Mouse (Mus musculus) skeletal muscle tissue, adult 2 months (tissue): Measurements from ENCODE around the gene Prdm1.
A peak's percentile ranks its signal among the peaks of the same experiment; 100 is the strongest.

Source experiments
- DNase-seq: peaks from one replicate; pipeline ENCODE4 v3.0.0-alpha.2; 2012; ENCODE audit warnings: low read depth, low spot score

Prdm1 gene

GRCm38 (mm10) chr10:44528291-44529082, at the start of gene Prdm1:
Gene Prdm1 (minus strand): TSS chr10:44528501.
- DNase-seq = no peak

DNA sequence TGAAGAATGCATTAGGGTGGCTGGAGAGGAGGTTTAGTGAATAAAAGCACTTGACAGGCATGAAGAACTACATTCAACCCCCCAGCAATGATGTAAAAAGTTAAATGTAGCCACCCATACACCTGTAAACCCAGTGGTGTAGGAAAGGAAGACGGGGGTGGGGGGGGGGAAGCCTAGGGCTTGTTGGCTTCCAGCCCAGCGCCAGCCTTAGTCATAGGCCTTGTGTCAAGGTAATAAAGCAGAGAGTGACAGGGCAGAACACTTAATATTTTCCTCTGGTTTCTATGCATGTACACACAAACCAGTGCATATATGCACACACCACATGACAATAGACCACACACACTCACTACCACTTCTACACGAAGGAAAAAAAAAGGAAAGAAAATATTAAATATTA, 37.7 kb upstream of the Prdm1 start:
- no peak for DNase-seq

GRCm38 (mm10) chr10:44565109-44565508, 36.8 kb upstream of the Prdm1 start:
- DNase-seq = no peak

GRCm38 (mm10) chr10:44556845-44557244, 28.5 kb upstream of the Prdm1 start:
- DNase-seq = no peak

- DNase-seq = no peak
These were observed 27.0 kb upstream of the Prdm1 start for GRCm38 (mm10) chr10:44555317-44555716.

- no peak for DNase-seq
These were observed 25.3 kb upstream of the Prdm1 start for GRCm38 (mm10) chr10:44553648-44554047.

DNA sequence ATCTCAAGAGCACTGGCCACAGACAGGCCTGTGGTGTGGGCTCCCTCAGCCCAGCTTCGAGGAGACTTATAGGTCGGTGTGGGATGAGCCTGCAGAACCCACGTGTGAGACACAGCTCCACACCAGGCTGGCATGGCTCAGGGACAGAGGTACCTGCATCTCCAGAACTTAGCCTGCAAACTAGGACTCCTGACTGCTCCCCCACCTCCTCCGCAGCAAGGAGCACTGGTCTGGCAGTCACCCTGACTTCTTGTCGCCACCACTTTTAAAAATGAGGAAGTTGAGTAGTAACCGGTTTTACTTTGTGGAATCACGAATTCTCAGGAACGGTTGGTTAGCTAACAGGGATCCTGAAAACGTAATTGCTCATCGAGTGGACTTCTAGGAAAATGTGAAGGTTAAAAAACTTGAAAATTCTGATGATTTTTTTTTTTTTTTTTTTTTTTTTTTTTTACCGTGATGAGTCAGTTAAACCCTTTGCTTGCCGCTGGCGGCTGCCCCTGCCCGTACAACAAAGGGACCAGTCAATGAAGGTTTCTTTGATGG, 10.8 kb upstream of the Prdm1 start:
- no peak for DNase-seq

DNA sequence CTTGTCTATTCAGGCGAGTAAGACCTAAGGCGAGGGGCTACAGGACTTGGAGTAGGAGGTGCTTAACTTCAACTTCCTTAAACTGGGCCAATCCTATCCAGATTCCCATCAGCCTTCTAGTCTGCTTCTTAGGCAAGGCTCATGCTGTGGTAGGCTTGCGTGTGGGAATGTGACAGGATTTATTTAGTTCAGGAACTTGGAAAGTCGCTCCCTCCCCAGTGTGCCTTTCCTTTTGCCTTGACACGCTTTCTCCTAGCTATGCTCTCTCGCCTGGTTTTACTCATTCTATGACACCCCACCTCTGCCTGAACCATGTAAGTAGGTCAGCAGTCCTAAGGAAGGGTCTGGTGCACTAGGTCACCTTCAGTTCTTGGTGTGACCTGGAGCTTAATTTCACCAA, 9.8 kb upstream of the Prdm1 start:
- no peak for DNase-seq

DNA sequence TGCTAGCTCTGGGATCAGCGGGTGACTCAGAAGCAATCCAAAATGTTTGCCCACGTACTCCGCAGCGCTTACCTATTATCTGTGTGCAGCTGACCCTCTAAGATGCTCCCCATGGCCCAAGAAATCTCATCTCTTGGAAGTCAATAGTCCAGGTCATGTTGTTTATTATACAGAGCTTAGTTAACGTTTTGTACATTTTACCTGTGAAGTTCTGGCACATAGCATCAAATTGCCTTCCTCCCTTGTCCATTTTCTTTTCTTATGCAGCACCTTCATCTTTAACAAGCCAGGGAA, 1.7 kb upstream of the Prdm1 start:
- no peak for DNase-seq

DNA sequence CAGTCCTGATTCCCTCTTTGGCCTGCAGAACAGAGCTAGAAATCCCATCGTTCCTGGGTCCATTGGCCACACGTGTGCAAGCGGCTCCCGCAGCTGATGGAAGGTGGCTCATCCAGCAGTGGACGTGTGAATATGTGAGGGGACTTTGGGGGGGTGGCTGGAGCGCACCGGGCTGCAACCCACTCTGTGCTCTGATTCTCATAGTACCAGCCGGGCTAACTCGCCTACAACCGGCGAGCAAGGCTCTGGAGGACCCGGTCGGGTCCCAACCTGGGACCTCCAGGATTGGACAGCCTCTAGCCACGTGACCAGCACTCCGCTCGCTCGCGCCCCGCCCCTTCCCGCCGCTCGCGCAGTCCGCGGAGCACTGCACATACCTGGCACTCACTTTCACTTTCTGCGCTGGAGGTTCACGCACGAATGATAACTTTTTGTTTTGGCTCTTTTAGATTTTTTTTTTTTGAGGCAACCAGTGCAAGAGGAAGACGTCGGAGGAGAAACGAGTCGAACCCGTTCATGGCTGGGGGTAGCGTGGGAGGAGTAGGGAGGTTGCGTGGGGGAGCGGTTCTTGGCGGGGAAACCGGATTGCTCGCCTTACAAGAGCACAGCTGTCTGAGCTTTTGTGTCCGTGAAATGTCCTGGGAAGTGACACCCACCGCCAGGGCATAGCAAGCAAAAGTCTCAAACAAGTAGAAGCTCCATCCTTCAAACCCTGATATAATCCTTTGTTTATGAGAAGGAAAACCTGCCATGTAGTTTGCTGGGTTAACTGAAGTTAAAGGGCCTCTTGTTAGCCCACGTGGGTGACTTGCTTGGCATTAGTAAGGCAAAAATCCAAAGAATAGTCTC, 1.1 kb upstream of the Prdm1 start:
- DNase-seq = peak; percentile 70

DNA sequence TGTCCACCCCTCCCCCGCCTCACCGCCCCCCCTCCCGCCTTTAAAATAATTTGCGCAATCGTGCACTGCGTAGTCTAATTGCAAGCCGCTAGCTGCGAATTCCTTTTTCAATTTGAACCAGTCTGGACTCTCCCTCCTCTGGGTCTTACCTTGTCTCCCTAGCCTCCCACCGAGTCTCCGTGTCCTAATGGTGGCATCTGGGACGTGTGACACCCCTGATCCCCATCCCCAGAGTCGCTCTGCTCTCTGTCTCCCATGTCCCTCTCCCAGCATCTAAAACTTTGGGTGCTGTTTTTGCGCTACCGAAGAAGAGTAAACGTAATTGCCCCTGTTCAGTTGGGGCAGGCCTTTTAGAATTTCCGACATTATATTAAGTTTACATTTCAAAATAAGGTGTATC, 650 bp downstream of the Prdm1 start:
- DNase-seq = no peak

DNA sequence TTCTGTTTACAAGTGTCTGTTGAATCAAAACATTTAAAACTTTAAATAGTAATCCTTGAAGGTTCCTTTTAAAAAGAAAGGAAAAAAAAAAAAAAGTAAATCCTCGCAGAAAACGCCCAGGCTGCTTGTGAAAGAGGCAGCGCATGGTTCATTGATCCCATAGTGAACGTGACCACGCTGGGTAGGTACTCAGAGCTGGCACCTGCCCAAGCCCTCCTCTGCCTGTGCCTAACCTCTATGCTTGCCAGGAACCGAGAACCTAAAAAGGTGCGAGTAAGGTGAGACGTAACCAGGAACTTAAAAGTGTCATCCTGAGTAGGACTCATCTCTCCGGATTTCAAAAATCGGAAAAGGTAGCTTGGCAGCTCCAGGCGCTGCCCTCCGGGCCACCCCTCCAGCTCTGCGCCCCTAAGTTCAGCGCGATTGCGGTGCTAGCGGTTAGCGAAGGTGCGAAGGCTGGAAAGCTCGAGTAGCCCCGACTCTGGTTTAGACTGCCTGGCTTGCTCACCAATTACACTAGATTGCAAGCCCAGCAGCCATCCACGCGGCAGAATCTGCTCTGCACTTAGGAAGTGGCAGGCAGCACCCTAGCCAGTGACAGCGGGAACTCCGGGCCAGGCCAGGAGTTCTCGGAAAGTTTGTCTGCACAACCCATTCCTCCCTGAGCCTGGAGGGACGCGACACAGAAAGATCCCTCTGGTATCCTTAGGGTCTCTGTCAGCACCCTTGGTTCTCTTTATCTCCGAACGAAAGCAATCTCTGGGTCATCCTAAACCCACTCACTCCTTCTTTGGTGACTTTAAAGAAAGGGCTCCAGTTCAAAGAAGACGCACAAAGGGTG, 1.3 kb downstream of the Prdm1 start:
- no peak for DNase-seq

- no peak for DNase-seq
These were observed 8.1 kb downstream of the Prdm1 start for GRCm38 (mm10) chr10:44520189-44520588.

DNA sequence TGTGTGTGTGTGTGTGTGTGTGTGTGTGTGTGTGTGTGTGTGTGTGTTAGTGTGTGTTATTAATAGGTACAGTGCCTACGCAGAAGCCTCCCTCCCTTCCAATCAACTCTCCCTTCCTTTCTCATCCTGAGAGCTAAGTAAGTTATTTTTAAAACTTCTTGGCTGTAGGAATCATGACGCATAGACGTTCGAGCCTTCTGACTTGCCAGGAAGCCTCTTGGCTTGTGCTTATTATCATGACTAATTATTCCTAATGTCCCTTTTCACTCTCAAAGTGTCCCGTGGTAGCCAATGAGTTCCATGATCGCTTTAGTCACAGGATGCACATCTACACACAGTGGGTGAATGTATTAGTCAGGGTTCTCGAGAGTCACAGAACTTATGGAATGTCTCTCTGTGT, 9.7 kb downstream of the Prdm1 start:
- DNase-seq = peak; percentile 25

DNA sequence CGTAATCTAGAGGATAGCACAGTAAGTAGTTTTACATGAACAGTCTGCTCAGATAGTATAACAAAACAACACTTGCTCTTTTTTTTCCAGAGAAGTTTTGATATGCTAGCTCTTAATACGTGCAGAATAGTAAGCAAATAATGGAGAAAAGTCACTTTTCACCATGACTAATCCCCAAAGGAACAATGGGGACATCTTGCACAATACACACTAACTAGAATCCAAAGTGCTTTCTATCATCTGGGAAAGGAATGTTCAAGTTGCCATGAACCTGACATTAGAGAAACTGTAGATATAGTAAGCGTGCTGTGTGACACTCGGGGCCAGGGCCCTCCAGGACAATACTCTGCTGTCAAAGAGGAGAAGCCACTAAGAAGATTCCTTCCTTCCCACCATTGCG, 15.2 kb downstream of the Prdm1 start:
- DNase-seq = no peak

GRCm38 (mm10) chr10:44511029-44511428, 17.3 kb downstream of the Prdm1 start:
- DNase-seq = no peak

DNA sequence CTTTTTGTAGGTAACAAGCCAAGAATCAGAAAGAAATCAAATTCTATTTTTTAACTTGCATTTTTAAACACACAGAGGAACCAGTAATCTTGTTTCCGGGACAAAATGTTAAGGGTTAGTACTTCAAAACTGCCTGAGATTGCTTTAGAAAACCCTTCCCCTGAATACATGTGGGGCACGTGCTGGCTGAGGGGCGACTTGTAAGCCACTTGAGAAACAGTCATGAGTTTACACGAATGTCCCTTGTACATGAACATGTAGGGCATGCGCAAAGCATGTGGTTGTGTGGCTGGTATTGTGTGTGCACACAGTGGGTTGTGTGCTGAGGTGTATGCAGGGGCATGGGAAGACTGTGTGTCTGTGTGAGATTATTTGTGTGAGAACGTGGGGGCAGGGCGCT, 19.7 kb downstream of the Prdm1 start:
- DNase-seq = no peak

- DNase-seq = no peak
These were observed 20.3 kb downstream of the Prdm1 start for GRCm38 (mm10) chr10:44507984-44508383.

GRCm38 (mm10) chr10:44502891-44503290, 25.4 kb downstream of the Prdm1 start:
- peak; percentile 4 for DNase-seq

GRCm38 (mm10) chr10:44499897-44500519, 28.3 kb downstream of the Prdm1 start:
- DNase-seq = no peak

DNA sequence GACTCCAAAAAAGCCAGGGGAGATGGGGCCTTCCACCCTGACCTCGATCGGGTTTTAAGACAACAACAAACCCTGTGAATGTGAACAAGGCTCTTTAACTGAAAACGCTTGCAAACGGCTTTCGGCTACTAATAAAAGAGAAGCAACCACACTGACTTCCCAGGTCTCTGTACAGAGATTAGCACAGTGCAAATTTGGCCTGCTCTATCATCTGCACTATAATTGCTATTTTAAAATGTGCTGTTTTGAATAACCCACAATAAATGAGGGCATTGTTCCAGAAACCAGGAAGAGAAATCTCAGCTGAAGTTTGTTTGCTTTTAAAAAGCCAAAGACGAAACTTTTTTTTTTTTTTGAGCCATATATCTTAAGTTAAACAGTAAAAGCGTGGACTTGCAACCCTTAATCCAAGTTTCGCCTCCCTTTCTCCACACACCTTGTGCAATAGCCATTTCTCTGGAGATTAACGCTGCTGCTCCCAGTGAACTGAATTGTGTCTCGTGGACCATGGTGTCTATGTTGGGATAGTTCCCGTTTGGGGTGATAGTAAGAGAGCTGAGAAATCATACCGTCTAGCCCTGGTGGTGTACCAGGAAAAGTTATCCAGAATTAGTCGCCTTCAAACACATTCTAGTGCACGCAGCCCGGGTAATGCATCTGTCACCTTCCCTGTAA, 34.3 kb downstream of the Prdm1 start:
- no peak for DNase-seq
